Mouse (Mus musculus) duodenum, adult 2 months (tissue): ENCODE results near the gene N4bp2l1. TPM values are rescaled to one million over a fixed set of nuclear protein-coding genes. Genes with fewer than 3 reads are reported as not detected.

Experiments used
- polyA plus RNA-seq: library from polyadenylated mRNA; depleted of rRNA; stranded (reverse); fragments of >200 nt; gene quantifications from 2 replicates; pipeline ENCODE4 v1.2.3, GENCODE M21; 2012; ENCODE audit warnings: low replicate concordance; rRNA removed

N4bp2l1 gene
- 13.0 and 13.7 TPM in 2 replicates for polyA plus RNA-seq

DNA sequence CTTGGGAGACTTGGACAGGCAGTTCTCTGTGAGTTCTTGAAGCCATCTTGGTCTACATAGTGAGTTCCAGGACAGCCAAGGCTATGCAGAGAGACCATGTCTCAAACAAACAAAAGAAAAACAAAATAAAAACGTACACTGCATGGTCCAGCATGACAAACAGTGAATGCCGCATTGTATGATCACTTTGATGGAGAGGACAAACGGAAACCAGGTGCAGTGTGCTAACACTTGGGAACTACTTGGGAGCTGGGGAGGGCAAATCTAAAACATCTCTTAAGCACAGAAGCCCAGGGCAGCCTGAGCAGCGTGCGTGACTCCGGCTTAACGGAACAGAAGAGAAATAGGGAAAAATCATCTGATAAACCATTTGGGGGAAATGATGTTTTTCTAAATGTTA, at the start of gene N4bp2l1:
Gene N4bp2l1, minus strand, starts transcription at position 101 of the 400 bp plus-strand sequence.

DNA sequence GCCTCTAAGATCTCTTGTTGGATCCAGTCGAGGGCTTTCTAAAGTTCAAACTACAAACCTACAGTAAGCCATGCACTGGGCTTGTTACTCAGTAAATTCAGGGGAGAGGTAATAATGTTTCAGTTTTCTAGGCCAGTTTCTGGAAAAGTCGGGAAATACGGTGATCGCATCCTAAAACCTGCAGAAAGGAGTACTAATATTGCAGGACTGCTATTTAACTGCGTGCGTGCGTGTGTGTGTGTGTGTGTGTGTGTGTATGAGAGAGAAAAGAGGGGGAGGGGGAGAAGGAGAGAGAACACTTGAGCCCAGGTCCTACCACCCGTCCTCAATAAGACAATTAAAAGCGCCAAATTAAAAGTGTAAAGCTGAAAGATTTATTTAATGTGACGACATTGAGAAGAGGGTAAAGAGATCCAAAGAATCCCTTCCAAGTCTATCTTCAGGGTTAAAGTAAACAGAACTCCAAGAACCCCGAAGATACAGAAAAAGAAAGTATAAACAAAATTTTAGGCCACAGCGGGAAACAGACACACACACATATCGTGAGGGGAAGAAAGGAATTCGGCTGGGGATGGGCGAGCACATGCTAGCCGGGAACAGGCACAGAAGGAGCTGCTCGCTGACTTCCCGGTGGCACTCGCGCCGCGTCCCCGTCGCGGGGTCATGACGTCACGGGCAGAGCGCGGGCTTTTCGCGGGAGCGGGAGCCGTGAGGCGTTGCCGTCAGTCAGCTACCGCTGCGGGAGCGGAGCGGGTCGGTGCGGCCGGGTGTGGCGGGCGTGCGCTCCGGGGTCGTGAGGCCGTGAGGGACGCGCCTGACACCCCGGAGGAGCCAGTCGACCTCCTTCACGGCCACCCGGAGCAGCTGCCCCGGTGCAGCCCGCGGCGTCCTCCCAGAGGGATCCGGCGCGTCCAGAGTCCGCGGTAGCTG, 74.8 kb downstream of the N4bp2l1 start, which contains the start of gene Brca2:
Gene Brca2, plus strand, starts transcription at position 694 of the 930 bp plus-strand sequence.

Other genes starting within 250 kb of the N4bp2l1 start
- not detected in 2 replicates for gene Zar1l, start 79.0 kb downstream of the N4bp2l1 start, polyA plus RNA-seq
- gene Brca2, start 74.6 kb downstream of the N4bp2l1 start, polyA plus RNA-seq: 0.92 and 1.7 TPM in 2 replicates
- gene N4bp2l2, start 69.0 kb upstream of the N4bp2l1 start, polyA plus RNA-seq: 2.1 and 2.4 TPM in 2 replicates
- gene Pds5b, start 76.6 kb upstream of the N4bp2l1 start, polyA plus RNA-seq: 0.25 and 0.27 TPM in 2 replicates